Mouse (Mus musculus) layer of hippocampus, postnatal 10 days (tissue): ENCODE data around the gene Gm29735. TPM values are rescaled to one million over a fixed set of nuclear protein-coding genes. Genes with fewer than 3 reads are reported as not detected.
A peak's percentile ranks its signal among the peaks of the same experiment; 100 is the strongest.
"Not testable (repeated sequence)": the region's sequence is repeated elsewhere in the genome, so short reads cannot be mapped to it uniquely, and the experiment has no call there.

Experiments used
- DNase-seq, 2 experiments: peaks; one replicate each; pipeline ENCODE4 v3.0.0; 2021; ENCODE audit warnings: low spot score in 2 of 2
- total RNA-seq, 2 experiments: library from RNA; stranded (reverse); gene quantifications; 2 replicates each; pipeline ENCODE4 v1.2.3; 2021

Gm29735 gene
- total RNA-seq, 2 experiments from 2014 or later: not detected

- DNase-seq: no peak
Observed at GRCm38 (mm10) chr7:142128843-142129242, 28.1 kb downstream of the Gm29735 start.

GRCm38 (mm10) chr7:142120629-142121028 lies 36.3 kb downstream of the Gm29735 start, which contains the start of gene Gm45618:
Gene Gm45618, minus strand, starts transcription at chr7:142120729.
- not testable (repeated sequence) for DNase-seq

DNA sequence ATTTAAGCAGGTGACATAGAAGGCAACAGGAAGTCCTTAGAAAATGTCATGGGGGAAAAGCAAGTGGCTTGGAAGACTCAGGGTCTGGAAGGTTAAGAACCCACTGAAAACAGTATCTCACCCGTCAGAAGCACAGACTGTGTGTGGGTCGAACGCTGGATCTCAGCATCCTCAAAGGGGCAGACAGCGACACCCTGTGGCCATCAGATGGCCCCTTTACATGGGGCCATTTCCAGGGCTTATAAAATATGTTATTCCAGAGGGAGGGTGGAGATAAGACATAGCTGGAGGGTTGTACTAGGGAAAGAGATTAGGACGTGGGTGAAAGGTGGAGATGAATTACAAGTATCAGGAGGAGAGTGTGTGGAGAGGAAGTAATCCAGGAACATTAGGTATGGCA lies 37.3 kb downstream of the Gm29735 start:
- DNase-seq: peak in 1 of 2 experiments; percentile 15

Other genes starting within 250 kb of the Gm29735 start
- gene Tollip, start 238.6 kb downstream of the Gm29735 start, total RNA-seq: 100 to 1,000 TPM; 108 to 120 TPM
- 100 to 1,000 TPM; 166 to 172 TPM for gene Brsk2, start 207.4 kb downstream of the Gm29735 start, total RNA-seq
- 10 to 100 TPM; 20.5 to 20.9 TPM for gene Mob2, start 96.0 kb downstream of the Gm29735 start, total RNA-seq
- gene Dusp8, start 61.3 kb downstream of the Gm29735 start, total RNA-seq: 100 to 1,000 TPM; 139 to 150 TPM
- gene Gm45618, start 36.4 kb downstream of the Gm29735 start, total RNA-seq: not detected
- gene Gm39115, start 21.1 kb downstream of the Gm29735 start, total RNA-seq: not detected
- not detected for gene Gm45337, start 12.5 kb downstream of the Gm29735 start, total RNA-seq
- not detected for gene Gm4553, start 8.6 kb upstream of the Gm29735 start, total RNA-seq
- gene Krtap5-2, start 18.9 kb upstream of the Gm29735 start, total RNA-seq: not detected
- gene Gm10153, start 33.3 kb upstream of the Gm29735 start, total RNA-seq: not detected
- not detected for gene Krtap5-3, start 44.3 kb upstream of the Gm29735 start, total RNA-seq
- gene Gm7579, start 54.7 kb upstream of the Gm29735 start, total RNA-seq: not detected
- not detected for gene Krtap5-5, start 72.9 kb upstream of the Gm29735 start, total RNA-seq
- not detected for gene Gm40460, start 84.0 kb upstream of the Gm29735 start, total RNA-seq
- gene Gm2431, start 101.2 kb upstream of the Gm29735 start, total RNA-seq: not detected
- not detected for gene Gm4559, start 117.2 kb upstream of the Gm29735 start, total RNA-seq
- not detected for gene Krtap5-1, start 140.0 kb upstream of the Gm29735 start, total RNA-seq
- not detected for gene Krtap5-4, start 146.4 kb upstream of the Gm29735 start, total RNA-seq
- 10 to 100 TPM; 21.0 to 24.6 TPM for gene Ifitm10, start 216.6 kb upstream of the Gm29735 start, total RNA-seq
- gene Gm49369, start 225.6 kb upstream of the Gm29735 start, total RNA-seq: 1 to 10 TPM in 1 of 2 experiments, not detected in 1; 6.5 TPM
- 100 to 1,000 TPM; 252 to 270 TPM for gene Ctsd, start 230.9 kb upstream of the Gm29735 start, total RNA-seq